Mouse (Mus musculus): ENCODE measurements around the gene Tmem108. TPM values are rescaled to one million over a fixed set of nuclear protein-coding genes. Genes with fewer than 3 reads are reported as not detected.

The Tmem108 gene
- total and polyA plus RNA-seq, 2 experiments from 2014 or later: 23.5 to 25.1 TPM

DNA sequence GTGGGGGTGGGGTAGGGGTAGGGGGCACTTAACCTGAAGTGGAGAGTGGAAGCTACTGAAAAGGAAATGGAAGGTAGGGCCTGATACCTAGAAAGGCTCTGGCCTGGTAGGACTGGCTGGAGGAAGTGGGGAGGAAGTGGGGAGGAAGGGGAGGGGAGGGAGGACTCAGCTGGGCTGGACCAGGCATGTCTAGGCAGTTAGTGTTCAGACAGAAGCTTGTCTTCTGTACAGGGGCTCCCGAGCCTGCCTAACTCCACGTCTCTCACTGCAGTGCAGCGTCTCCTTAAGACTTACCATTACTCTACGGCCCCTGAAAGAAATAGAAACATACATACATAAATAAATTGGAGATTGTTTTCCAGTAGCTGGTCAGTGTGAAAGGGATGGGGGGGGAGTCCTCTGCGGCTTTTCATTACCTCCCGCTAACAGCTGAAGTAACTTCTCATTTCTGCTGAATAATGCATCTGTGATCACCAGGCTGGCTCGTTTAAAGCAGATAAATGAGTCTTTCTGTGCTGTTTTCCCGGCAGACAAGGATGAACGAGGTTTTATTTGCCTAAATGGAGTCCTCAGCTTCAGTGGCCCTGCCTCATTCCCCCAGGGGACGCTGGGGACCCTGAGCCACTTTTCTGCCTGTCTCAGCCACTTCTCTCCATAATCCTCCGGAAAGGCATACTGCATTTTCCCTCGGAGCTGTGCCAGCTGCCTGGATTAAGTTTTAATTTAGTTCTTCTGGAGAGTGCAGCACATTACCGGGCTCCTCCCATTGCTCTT lies 287.5 kb downstream of the Tmem108 start:
- WGBS: 57% methylated on average over 13 of the region's 13 CpGs

DNA sequence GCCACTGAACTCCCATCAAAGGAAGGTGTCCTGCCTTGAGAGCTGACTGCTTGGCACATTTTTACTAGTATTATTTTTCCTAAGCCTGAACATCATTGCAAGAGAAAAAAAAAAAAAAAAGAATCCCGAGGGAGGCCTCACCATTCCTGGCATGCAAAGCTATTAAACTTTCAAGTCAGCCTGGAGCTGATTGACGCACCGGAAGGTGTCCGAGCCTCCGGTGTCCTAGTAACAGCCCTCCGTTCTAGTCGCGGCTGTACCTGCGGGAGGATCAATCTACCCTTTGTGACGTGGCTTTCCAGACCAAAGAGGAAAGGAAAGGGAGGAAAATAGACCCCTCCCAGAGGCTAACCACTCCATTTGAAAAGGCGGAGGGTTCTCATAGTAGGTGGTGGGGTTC lies 289.9 kb downstream of the Tmem108 start:
- TF ChIP-seq EP300 (IDR thresholded peaks at IDR 0.05; ENCODE audit: low read depth) (no peak), CTCF (IDR thresholded peaks at IDR 0.05; ENCODE audit: low read depth) (no peak)
- Histone ChIP-seq H3K27ac (ENCODE audit: low read depth) (no peak overlapping the region), H3K4me1 (ENCODE audit: control insufficient read depth, insufficient read depth) (peaks cover 7% of the 10 kb centered on the region; the same call in 1 of the 2 replicates), H3K4me2 (ENCODE audit: low read depth, low read length) (no peak overlapping the region), H3K27me3 (ENCODE audit: control insufficient read depth, insufficient read depth, low read length) (no peaks in the 10 kb centered on the region), H3K9ac (replicated peaks; ENCODE audit: low read depth, low read length) (no peak overlapping the region), H3K36me3 (replicated peaks; ENCODE audit: control insufficient read depth, insufficient read depth, low read length) (no peaks in the 10 kb centered on the region), H3K4me3 (ENCODE audit: low read depth, low read length) (no peak overlapping the region), H3K9me3 (replicated peaks; ENCODE audit: control insufficient read depth, low read length) (no peaks in the 10 kb centered on the region)
- no peak for ATAC-seq (ENCODE audit: insufficient read depth, low read depth)
- DNase-seq (ENCODE audit: low spot score): no peak
- 44% methylated on average over 11 of the region's 11 CpGs for WGBS

More for the DNA sequence above, 287.5 kb downstream of the Tmem108 start:
- peak overlapping the region; percentile 15; the same call in 1 of the 2 replicates for H3K4me2 ChIP-seq (ENCODE audit: low read depth, low read length)
- H3K4me3 ChIP-seq (ENCODE audit: low read depth, low read length): no peak overlapping the region
- H3K27me3 ChIP-seq (ENCODE audit: control insufficient read depth, insufficient read depth, low read length): no peaks in the 10 kb centered on the region
- H3K9me3 ChIP-seq (replicated peaks; ENCODE audit: control insufficient read depth, low read length): no peaks in the 10 kb centered on the region
- TF ChIP-seq CTCF (IDR thresholded peaks at IDR 0.05; ENCODE audit: low read depth) (no peak), EP300 (IDR thresholded peaks at IDR 0.05; ENCODE audit: low read depth) (no peak)
- H3K27ac ChIP-seq (ENCODE audit: low read depth): no peak overlapping the region
- DNase-seq (ENCODE audit: low spot score): no peak
- no peaks in the 10 kb centered on the region for H3K36me3 ChIP-seq (replicated peaks; ENCODE audit: control insufficient read depth, insufficient read depth, low read length)
- no peak overlapping the region for H3K9ac ChIP-seq (replicated peaks; ENCODE audit: low read depth, low read length)
- H3K4me1 ChIP-seq (ENCODE audit: control insufficient read depth, insufficient read depth): peaks cover 7% of the 10 kb centered on the region; the same call in 1 of the 2 replicates
- no peak for ATAC-seq (ENCODE audit: insufficient read depth, low read depth)

DNA sequence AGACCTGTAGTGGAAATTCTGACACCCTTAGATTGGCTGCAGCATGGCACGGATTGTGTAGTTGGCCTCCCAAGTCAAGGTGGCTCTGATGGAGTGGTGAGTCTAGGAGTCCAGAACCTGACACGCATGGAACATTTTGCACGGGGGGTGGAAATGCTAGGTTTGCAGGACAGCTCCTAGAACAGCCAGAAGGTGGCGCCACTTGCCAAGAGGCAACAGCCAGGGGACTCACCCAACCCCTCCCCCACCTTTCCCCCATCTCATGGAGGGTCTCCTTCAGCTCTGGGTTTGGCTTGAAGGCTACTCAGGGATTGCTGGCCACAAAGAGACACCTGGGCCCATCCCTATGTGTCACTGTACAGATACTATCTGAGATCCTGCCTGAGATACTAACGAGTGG lies 292.1 kb downstream of the Tmem108 start:
- 51% methylated on average over 5 of the region's 5 CpGs for WGBS
- TF ChIP-seq CTCF (IDR thresholded peaks at IDR 0.05; ENCODE audit: low read depth): peak; percentile 49
- TF ChIP-seq EP300 (IDR thresholded peaks at IDR 0.05; ENCODE audit: low read depth): no peak
- H3K9ac ChIP-seq (replicated peaks; ENCODE audit: low read depth, low read length): no peak overlapping the region
- no peaks in the 10 kb centered on the region for H3K27me3 ChIP-seq (ENCODE audit: control insufficient read depth, insufficient read depth, low read length)
- no peak overlapping the region for H3K4me2 ChIP-seq (ENCODE audit: low read depth, low read length)
- no peak overlapping the region for H3K27ac ChIP-seq (ENCODE audit: low read depth)
- ATAC-seq (ENCODE audit: insufficient read depth, low read depth) (no peak), DNase-seq (ENCODE audit: low spot score) (no peak)
- peaks cover 7% of the 10 kb centered on the region; the same call in 1 of the 2 replicates for H3K4me1 ChIP-seq (ENCODE audit: control insufficient read depth, insufficient read depth)
- no peak overlapping the region for H3K4me3 ChIP-seq (ENCODE audit: low read depth, low read length)
- H3K9me3 ChIP-seq (replicated peaks; ENCODE audit: control insufficient read depth, low read length): no peaks in the 10 kb centered on the region
- H3K36me3 ChIP-seq (replicated peaks; ENCODE audit: control insufficient read depth, insufficient read depth, low read length): no peaks in the 10 kb centered on the region

DNA sequence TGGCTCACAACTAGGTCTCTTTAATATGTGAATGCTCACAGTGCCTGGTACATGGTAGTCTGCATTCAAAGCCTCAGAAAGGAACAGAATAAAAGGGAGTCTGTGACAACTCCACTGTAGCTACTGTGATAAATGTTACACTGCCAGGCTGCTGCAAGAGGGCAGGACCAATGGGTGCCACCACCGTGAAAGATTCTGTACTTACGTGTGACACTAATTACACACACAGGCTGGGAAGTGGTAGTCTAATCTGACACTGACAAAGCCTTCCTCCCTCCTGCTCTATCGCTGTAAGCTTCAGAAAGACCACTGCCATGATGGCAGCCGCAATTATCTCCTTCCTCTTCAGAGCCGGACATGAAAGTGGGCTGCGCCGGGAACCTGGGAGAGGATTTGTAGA lies 292.7 kb downstream of the Tmem108 start:
- no peak for ATAC-seq (ENCODE audit: insufficient read depth, low read depth)
- Histone ChIP-seq H3K36me3 (replicated peaks; ENCODE audit: control insufficient read depth, insufficient read depth, low read length) (no peaks in the 10 kb centered on the region), H3K9ac (replicated peaks; ENCODE audit: low read depth, low read length) (no peak overlapping the region), H3K4me2 (ENCODE audit: low read depth, low read length) (no peak overlapping the region), H3K27me3 (ENCODE audit: control insufficient read depth, insufficient read depth, low read length) (no peaks in the 10 kb centered on the region), H3K27ac (ENCODE audit: low read depth) (no peak overlapping the region), H3K4me3 (ENCODE audit: low read depth, low read length) (no peak overlapping the region), H3K9me3 (replicated peaks; ENCODE audit: control insufficient read depth, low read length) (no peaks in the 10 kb centered on the region), H3K4me1 (ENCODE audit: control insufficient read depth, insufficient read depth) (0 out of 2 replicates have a peak, but pooled peaks cover 4% of the 10 kb centered on the region)
- TF ChIP-seq CTCF (IDR thresholded peaks at IDR 0.05; ENCODE audit: low read depth) (no peak), EP300 (IDR thresholded peaks at IDR 0.05; ENCODE audit: low read depth) (no peak)
- no peak for DNase-seq (ENCODE audit: low spot score)
- 75% methylated on average over 7 of the region's 7 CpGs for WGBS

GRCm38 (mm10) chr9:103465711-103466220 lies 295.9 kb downstream of the Tmem108 start:
- Histone ChIP-seq H3K27ac (ENCODE audit: low read depth) (no peak overlapping the region), H3K9ac (replicated peaks; ENCODE audit: low read depth, low read length) (no peak overlapping the region), H3K9me3 (replicated peaks; ENCODE audit: control insufficient read depth, low read length) (no peaks in the 10 kb centered on the region), H3K4me3 (ENCODE audit: low read depth, low read length) (no peak overlapping the region), H3K4me1 (ENCODE audit: control insufficient read depth, insufficient read depth) (0 out of 2 replicates have a peak, but pooled peaks cover 5% of the 10 kb centered on the region), H3K4me2 (ENCODE audit: low read depth, low read length) (no peak overlapping the region), H3K27me3 (ENCODE audit: control insufficient read depth, insufficient read depth, low read length) (no peaks in the 10 kb centered on the region), H3K36me3 (replicated peaks; ENCODE audit: control insufficient read depth, insufficient read depth, low read length) (no peaks in the 10 kb centered on the region)
- TF ChIP-seq EP300 (IDR thresholded peaks at IDR 0.05; ENCODE audit: low read depth) (no peak), CTCF (IDR thresholded peaks at IDR 0.05; ENCODE audit: low read depth) (no peak)
- DNase-seq (ENCODE audit: low spot score) (no peak), ATAC-seq (ENCODE audit: insufficient read depth, low read depth) (no peak)
- WGBS: 62% methylated on average over 13 of the region's 13 CpGs

Measured in heart, postnatal 0 days (tissue).